Mouse (Mus musculus): Measurements from ENCODE around the gene Bmp2k.

Gene Bmp2k

GRCm38 (mm10) chr5:96972474-96973130 lies 24.9 kb upstream of the Bmp2k start:
- no peak for DNase-seq (ENCODE audit: low read depth, low spot score)

- DNase-seq (ENCODE audit: low read depth, low spot score) = no peak
Measured at GRCm38 (mm10) chr5:96973714-96974113, 23.8 kb upstream of the Bmp2k start.

- DNase-seq (ENCODE audit: low read depth, low spot score) = no peak
Measured at GRCm38 (mm10) chr5:96974661-96975060, 22.8 kb upstream of the Bmp2k start.

GRCm38 (mm10) chr5:96975112-96975511 lies 22.4 kb upstream of the Bmp2k start:
- DNase-seq (ENCODE audit: low read depth, low spot score) = peak; percentile 42

GRCm38 (mm10) chr5:96976150-96976549 lies 21.3 kb upstream of the Bmp2k start:
- no peak for DNase-seq (ENCODE audit: low read depth, low spot score)

- DNase-seq (ENCODE audit: low read depth, low spot score) = no peak
Measured at GRCm38 (mm10) chr5:96979296-96980007, 18.0 kb upstream of the Bmp2k start.

GRCm38 (mm10) chr5:96980008-96980634 lies 17.4 kb upstream of the Bmp2k start:
- DNase-seq (ENCODE audit: low read depth, low spot score) = no peak

- DNase-seq (ENCODE audit: low read depth, low spot score) = no peak
Measured at GRCm38 (mm10) chr5:96981987-96982386, 15.5 kb upstream of the Bmp2k start.

- no peak for DNase-seq (ENCODE audit: low read depth, low spot score)
Measured at GRCm38 (mm10) chr5:96983142-96983541, 14.3 kb upstream of the Bmp2k start.

GRCm38 (mm10) chr5:96986850-96987249 lies 10.6 kb upstream of the Bmp2k start:
- no peak for DNase-seq (ENCODE audit: low read depth, low spot score)

GRCm38 (mm10) chr5:96988880-96989279 lies 8.6 kb upstream of the Bmp2k start:
- DNase-seq (ENCODE audit: low read depth, low spot score) = no peak

- no peak for DNase-seq (ENCODE audit: low read depth, low spot score)
Measured at GRCm38 (mm10) chr5:96991156-96991555, 6.3 kb upstream of the Bmp2k start.

- no peak for DNase-seq (ENCODE audit: low read depth, low spot score)
Measured at GRCm38 (mm10) chr5:96992651-96993050, 4.8 kb upstream of the Bmp2k start.

GRCm38 (mm10) chr5:96993057-96993456 lies 4.4 kb upstream of the Bmp2k start:
- no peak for DNase-seq (ENCODE audit: low read depth, low spot score)

- DNase-seq (ENCODE audit: low read depth, low spot score) = no peak
Measured at GRCm38 (mm10) chr5:96995791-96996190, 1.7 kb upstream of the Bmp2k start.

- no peak for DNase-seq (ENCODE audit: low read depth, low spot score)
Measured at GRCm38 (mm10) chr5:96996401-96997309, 834 bp upstream of the Bmp2k start.

- DNase-seq (ENCODE audit: low read depth, low spot score) = no peak
Measured at GRCm38 (mm10) chr5:96997802-96998565, 495 bp downstream of the Bmp2k start.

- DNase-seq (ENCODE audit: low read depth, low spot score) = no peak
Measured at GRCm38 (mm10) chr5:96998566-96998907, 1.0 kb downstream of the Bmp2k start.

- no peak for DNase-seq (ENCODE audit: low read depth, low spot score)
Measured at GRCm38 (mm10) chr5:96999601-97000000, 2.1 kb downstream of the Bmp2k start.

- no peak for DNase-seq (ENCODE audit: low read depth, low spot score)
Measured at GRCm38 (mm10) chr5:97000524-97000923, 3.0 kb downstream of the Bmp2k start.

- DNase-seq (ENCODE audit: low read depth, low spot score) = no peak
Measured at GRCm38 (mm10) chr5:97001153-97001552, 3.7 kb downstream of the Bmp2k start.
